Mouse (Mus musculus): ENCODE results near the gene Bcar1.

- TF ChIP-seq CTCF (IDR thresholded peaks at IDR 0.05; ENCODE audit: control insufficient read depth, insufficient read depth, insufficient read length) (no peak), USF1 (IDR thresholded peaks at IDR 0.05; ENCODE audit: low read depth) (no peak), MYOD1 (IDR thresholded peaks at IDR 0.05; ENCODE audit: control insufficient read depth, insufficient read length, low read depth) (no peak), CEBPB (IDR thresholded peaks at IDR 0.05; ENCODE audit: low read depth) (no peak), MAX (IDR thresholded peaks at IDR 0.05) (no peak), MYOG (IDR thresholded peaks at IDR 0.05; ENCODE audit: control insufficient read depth, extremely low read depth, insufficient read length) (no peak)
Observed at GRCm38 (mm10) chr8:111754088-111754487, 10.5 kb upstream of the Bcar1 start.
